Mouse (Mus musculus) thymus, postnatal 10 days (tissue): ENCODE data around the gene AI182371.

Experiments
- DNase-seq, 2 experiments: peaks; one replicate each; pipeline ENCODE4 v3.0.0; 2021; ENCODE audit warnings: low spot score in 2 of 2

Gene AI182371

DNA sequence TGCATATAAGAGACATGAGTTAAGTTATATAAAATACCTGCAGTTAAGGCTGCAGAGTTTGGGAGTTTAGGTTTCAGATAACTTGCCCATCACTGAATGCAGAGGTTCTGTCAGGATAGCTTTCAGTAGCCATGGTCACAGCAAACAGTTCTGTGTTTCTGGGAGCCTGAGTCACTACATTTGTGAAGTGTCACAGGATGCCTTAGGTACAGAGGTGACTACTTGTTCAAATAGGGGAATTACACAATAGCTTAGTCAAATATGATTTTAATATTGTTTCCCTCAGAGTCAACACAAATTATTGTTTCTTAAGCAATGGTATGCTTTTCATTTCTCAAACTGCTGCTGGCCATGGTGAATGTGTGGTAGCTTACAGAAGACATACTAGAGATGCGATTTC lies 32.2 kb downstream of the AI182371 start:
- no peak for DNase-seq

DNA sequence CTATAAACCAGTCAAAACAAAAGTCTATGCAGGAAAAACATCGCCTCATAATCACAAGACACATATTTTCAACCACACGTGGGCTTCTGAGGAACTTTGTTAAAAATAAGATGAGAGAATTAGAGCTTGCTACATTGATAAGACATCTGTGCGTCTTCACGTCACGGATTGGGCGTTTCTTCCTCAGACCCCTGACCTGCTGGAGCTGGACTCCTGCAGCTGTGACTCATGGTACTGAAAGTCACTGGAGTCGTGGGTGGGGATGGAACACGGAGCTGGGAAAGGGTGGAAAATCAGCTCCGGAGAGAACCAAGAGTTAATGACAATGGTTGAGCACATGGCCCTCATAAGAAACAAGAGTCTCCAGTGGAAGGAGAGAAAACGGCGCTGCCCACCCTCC lies 34.2 kb downstream of the AI182371 start:
- DNase-seq: no peak

DNA sequence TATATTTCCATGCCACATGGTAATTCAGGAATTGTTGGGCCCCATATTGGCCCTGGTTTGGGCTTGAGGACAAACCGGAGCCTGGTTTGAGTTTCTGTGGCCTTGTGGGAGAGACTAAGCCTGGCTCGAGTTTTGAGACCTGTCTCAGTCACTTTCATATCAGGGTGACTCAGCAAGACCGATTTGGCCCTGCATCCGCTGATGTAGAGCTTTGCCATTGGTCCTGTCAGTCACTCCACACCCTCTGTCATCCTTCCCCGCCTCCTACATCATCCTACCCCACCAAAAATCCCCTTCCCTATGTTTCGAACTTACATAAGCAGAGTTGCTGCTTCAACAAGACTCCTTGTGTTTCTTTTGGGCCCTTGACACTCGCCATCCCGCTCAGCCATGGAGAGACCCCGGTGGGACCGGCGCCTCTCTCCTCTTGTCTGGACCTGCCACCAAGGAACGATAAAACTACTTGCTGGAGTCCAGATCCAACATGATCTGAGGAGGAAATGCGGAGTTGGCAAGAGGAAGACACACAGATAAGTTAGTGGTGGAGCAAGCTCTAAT lies 34.7 kb downstream of the AI182371 start:
- DNase-seq: no peak

- no peak for DNase-seq
These were observed 37.9 kb downstream of the AI182371 start for GRCm38 (mm10) chr2:35063333-35064030.

GRCm38 (mm10) chr2:35061338-35061737 lies 40.0 kb downstream of the AI182371 start, which contains the start of gene Hc:
TSS of gene Hc (minus strand) at chr2:35061438.
- no peak for DNase-seq

DNA sequence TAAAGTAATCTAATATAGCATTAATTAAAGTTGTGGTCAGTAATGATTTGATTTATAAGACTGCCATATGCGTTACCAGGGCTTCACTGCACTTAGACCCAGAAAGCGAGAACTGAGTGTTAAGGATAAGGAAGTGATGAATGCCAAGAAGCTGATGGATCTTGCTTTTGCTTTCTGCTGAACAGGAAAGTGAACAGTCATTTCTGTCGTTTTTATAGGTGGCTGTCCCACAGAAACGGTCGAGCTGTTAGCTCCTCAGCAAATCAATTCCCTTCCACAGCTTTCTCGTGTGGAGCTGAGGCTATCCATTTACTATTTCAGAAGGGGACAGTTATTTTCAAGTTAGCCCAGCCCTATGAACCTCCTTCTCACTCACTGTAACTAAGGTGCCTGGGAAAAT lies 40.4 kb downstream of the AI182371 start:
- no peak for DNase-seq

DNA sequence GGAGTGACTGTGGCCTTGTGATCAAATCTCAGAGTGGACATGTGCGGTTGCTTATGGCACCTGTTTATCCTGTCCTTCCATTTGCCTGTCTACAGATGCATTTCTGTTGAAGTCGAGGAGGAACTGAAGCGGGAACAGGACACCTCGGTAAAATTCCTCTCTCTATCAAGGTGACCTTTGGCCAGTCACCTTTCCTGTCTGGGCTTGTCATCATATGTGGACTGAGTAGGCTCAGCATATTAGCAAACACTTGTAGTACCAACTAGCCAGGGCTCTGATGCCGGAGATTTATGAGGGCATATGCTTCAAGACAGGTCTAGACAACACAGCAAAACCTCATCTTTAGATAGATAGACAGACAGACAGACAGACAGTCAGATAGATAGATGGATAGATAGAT lies 41.1 kb downstream of the AI182371 start:
- no peak for DNase-seq

DNA sequence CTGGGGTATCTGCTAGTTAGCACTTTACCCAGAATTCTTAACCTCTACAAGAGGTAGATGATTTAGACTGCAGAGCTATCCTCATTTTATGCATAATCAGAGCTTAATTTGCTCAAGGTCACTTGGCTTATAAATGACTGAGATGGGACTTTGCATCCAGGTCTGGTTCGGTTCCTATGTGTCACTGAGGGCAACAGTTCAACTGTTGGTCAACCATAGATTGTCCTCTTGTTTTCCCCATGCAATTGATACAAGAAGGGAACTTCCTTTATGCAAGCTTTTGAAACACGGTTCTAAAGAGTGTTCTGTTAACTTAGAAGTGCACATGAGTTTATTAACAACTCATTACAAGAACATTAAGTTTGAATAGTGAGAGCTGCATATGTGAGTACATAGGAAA lies 43.0 kb downstream of the AI182371 start:
- DNase-seq: no peak

DNA sequence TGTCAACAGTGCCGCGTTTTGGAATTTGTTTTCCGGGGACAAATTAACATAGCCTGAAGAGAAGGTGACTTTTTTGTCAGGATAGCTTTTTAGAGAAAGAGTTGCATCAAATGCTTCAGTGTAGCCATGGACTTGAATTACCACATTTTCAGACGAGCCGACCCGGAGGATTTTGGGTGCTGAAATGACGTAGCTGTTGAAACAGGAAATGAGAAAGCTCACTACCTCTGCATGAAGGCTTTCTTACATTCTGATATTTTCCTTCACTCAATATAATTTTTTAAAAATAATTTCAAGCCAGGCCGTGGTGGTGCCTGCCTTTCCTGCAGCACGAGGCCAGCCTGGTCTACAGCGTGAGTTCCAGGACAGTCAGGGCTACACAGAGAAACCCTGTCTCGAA lies 44.1 kb downstream of the AI182371 start:
- no peak for DNase-seq

DNA sequence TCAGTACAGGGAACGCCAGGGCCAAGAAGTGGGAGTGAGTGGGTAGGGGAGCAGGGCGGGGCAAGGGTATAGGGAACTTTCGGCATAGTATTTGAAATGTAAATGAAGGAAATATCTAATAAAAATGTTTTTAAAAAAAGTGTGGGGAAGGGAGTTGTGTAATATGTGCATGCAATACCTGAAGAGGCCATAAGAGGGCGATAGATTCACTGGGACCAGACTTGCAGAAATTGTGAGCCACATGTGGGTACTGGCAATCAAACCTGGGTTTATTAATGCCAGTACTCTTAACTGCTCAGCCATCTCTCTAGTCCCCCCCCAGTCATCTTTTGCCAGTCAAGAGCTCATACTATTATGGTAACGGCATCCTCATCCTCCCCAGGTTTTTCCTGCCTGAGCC lies 52.5 kb downstream of the AI182371 start:
- DNase-seq: peak in 1 of 2 experiments; percentile 55

DNA sequence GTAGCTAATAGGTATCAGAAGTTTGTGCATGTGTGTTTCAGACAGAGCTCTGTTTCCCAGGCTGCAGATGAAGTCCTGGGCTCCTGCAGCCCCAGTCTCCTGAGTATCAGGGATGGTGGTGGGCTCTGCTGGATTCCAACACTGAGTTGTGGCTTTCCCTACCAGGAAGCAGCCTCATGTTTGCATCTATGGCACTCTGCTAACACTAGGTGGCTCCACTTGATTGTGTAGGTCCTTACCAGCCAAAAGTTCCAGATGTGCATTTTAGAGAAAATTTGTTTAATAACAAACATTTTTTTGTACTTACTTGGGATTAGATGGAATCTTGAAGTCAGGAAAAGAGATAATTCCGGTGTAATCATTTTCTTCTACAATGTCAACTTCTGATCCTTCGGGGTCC lies 56.4 kb downstream of the AI182371 start:
- peak in 1 of 2 experiments; percentile 43 for DNase-seq

DNA sequence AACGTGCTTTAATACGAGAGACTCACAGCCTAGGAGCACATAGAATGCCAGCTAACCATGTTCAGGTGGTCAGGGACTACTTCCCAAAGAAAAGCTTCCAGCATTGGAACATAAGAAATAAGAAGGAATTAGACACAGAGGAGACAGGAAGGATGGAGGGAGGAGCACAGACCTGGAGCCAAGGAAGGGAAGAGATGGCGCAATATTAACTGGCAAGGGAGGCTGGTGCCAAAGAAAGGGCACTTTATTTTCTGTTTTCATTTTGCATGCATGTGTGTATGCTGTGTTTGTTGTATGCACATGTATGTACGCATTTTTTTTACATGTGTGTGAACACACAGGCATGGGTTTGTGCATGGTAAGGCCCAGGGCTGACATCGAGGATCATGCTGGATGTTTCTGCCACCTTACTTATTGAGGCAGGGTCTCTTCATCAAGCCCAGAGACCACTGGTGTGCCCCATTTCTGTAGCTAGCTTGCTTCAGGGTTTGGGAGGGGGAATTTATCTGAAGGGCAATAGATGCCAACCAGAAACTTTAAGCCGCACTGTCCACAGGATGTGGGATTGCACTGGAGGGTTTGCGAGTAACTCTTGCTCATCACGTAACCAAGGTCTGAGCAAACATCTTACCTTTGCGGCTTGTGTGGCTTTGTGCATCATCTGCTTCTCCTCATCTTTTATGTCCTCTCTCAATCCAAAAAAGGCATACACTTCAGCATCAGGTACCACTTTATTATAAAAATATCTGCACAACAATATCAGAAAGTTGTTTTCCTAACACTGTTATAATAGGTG lies 62.6 kb downstream of the AI182371 start:
- DNase-seq: no peak
